Mouse (Mus musculus) MEL (cell line): ENCODE results near the gene Top2a. TPM values are rescaled to one million over a fixed set of nuclear protein-coding genes. Genes with fewer than 3 reads are reported as not detected.

Source experiments
- DNase-seq: peaks from one replicate; pipeline ENCODE4 v3.0.0; 2011; ENCODE audit warnings: low read depth, low spot score
- H3K27ac ChIP-seq: 2 replicates; pipeline ENCODE4 v1.5.1; 2012; ENCODE audit warnings: low read depth, mild to moderate bottlenecking, control low read depth, low read length, moderate library complexity; ENCODE audit not compliant: control insufficient read depth
- H3K27me3 ChIP-seq, 2 experiments: fragments of 150-350 bp in 1 of 2; sonication (generic) in 1 of 2; 2 replicates each; pipeline ENCODE4 v1.6.1; 2012; ENCODE audit warnings: low read length in 2 of 2, mild to moderate bottlenecking in 2 of 2, improper control_type of control experiment in 1 of 2, moderate library complexity in 1 of 2; ENCODE audit not compliant: insufficient read depth in 2 of 2, control insufficient read depth in 1 of 2
- H3K36me3 ChIP-seq, 2 experiments: 2 replicates each; pipeline ENCODE4 v1.6.1; 2012 to 2014; ENCODE audit warnings: low read length in 2 of 2, improper control_type of control experiment in 1 of 2, inconsistent platforms in 1 of 2, mild to moderate bottlenecking in 1 of 2; ENCODE audit not compliant: insufficient read depth in 2 of 2, control insufficient read depth in 1 of 2
- H3K4me1 ChIP-seq, 2 experiments: fragments of 150-350 bp in 1 of 2; sonication (generic) in 1 of 2; 2 replicates each; pipeline ENCODE4 v1.6.1; 2012; ENCODE audit warnings: low read length in 2 of 2, improper control_type of control experiment in 1 of 2, mild to moderate bottlenecking in 1 of 2; ENCODE audit not compliant: insufficient read depth in 2 of 2, control insufficient read depth in 1 of 2
- H3K4me3 ChIP-seq, 2 experiments: fragments of 150-350 bp in 1 of 2; sonication (generic) in 1 of 2; 2 replicates each; pipeline ENCODE4 v1.5.1; 2012; ENCODE audit warnings: low read depth in 2 of 2, low read length in 2 of 2, mild to moderate bottlenecking in 2 of 2, moderate library complexity in 2 of 2, control low read depth in 1 of 2, improper control_type of control experiment in 1 of 2; ENCODE audit not compliant: control insufficient read depth in 1 of 2, insufficient read depth in 1 of 2
- H3K79me2 ChIP-seq: 2 replicates; pipeline ENCODE4 v1.6.1; 2012; ENCODE audit warnings: mild to moderate bottlenecking, low read length, moderate library complexity; ENCODE audit not compliant: control insufficient read depth, poor library complexity, insufficient read depth
- H3K9ac ChIP-seq: 2 replicates; pipeline ENCODE4 v1.6.1; 2012; ENCODE audit warnings: low read depth, mild to moderate bottlenecking, control low read depth, low read length, moderate library complexity; ENCODE audit not compliant: control insufficient read depth, poor library complexity, severe bottlenecking
- H3K9me3 ChIP-seq: fragments of 150-350 bp; sonication (generic); replicated peaks from 2 replicates; pipeline ENCODE4 v1.6.1; 2012; ENCODE audit warnings: mild to moderate bottlenecking, low read length, improper control_type of control experiment, moderate library complexity; ENCODE audit not compliant: insufficient read depth
- BHLHE40 ChIP-seq: IDR thresholded peaks from 2 replicates; pipeline ENCODE4 v1.6.1; 2012; ENCODE audit warnings: low read depth, mild to moderate bottlenecking, inconsistent platforms, low read length, improper control_type of control experiment, borderline replicate concordance
- CHD1 ChIP-seq: IDR thresholded peaks from 2 replicates; pipeline ENCODE4 v1.6.1; 2012; ENCODE audit warnings: low read depth, mild to moderate bottlenecking, inconsistent platforms, low read length, improper control_type of control experiment
- CTCF ChIP-seq, 3 experiments: IDR thresholded peaks in 2 of 3; conservative IDR thresholded peaks in 1 of 3; 2 replicates each; pipeline ENCODE4 v1.5.1; 2011 to 2012; ENCODE audit warnings: low read length in 3 of 3, low read depth in 2 of 3, mild to moderate bottlenecking in 2 of 3, improper control_type of control experiment in 1 of 3, inconsistent platforms in 1 of 3, mixed read lengths in 1 of 3, moderate library complexity in 1 of 3; ENCODE audit not compliant: control insufficient read depth in 1 of 3, insufficient read depth in 1 of 3, poor library complexity in 1 of 3, severe bottlenecking in 1 of 3
- ELF1 ChIP-seq: IDR thresholded peaks from 2 replicates; pipeline ENCODE4 v1.6.1; 2014; ENCODE audit warnings: low read depth, mild to moderate bottlenecking, inconsistent platforms, low read length, improper control_type of control experiment, moderate library complexity
- EP300 ChIP-seq, 2 experiments: IDR thresholded peaks; 2 replicates each; pipeline ENCODE4 v1.6.1; 2011; ENCODE audit warnings: improper control_type of control experiment in 2 of 2, low read length in 2 of 2, low read depth in 1 of 2, mild to moderate bottlenecking in 1 of 2
- ETS1 ChIP-seq: IDR thresholded peaks from 2 replicates; pipeline ENCODE4 v1.6.1; 2012; ENCODE audit warnings: low read depth, mild to moderate bottlenecking, inconsistent platforms, low read length, improper control_type of control experiment, moderate library complexity
- GATA1 ChIP-seq: IDR thresholded peaks from 2 replicates; pipeline ENCODE4 v1.6.1; 2011; ENCODE audit warnings: low read depth, low read length, improper control_type of control experiment
- JUND ChIP-seq: IDR thresholded peaks from 2 replicates; pipeline ENCODE4 v1.6.1; 2011; ENCODE audit warnings: low read depth, mild to moderate bottlenecking, improper control_type of control experiment, low read length
- MAFK ChIP-seq: IDR thresholded peaks from 2 replicates; pipeline ENCODE4 v1.6.1; 2011; ENCODE audit warnings: low read depth, mild to moderate bottlenecking, low read length, improper control_type of control experiment, borderline replicate concordance
- MAZ ChIP-seq: IDR thresholded peaks from 2 replicates; pipeline ENCODE4 v1.6.1; 2012; ENCODE audit warnings: low read depth, mild to moderate bottlenecking, inconsistent platforms, low read length, improper control_type of control experiment
- MYC ChIP-seq: IDR thresholded peaks from 2 replicates; pipeline ENCODE4 v1.6.1; 2011; ENCODE audit warnings: low read depth, mild to moderate bottlenecking, low read length, improper control_type of control experiment, moderate library complexity
- POLR2A ChIP-seq, 2 experiments: IDR thresholded peaks; 2 replicates each; pipeline ENCODE4 v1.6.1; 2011 to 2012; ENCODE audit warnings: low read length in 2 of 2, mild to moderate bottlenecking in 2 of 2, control low read depth in 1 of 2, improper control_type of control experiment in 1 of 2, low read depth in 1 of 2, moderate library complexity in 1 of 2; ENCODE audit not compliant: control insufficient read depth in 1 of 2, insufficient read depth in 1 of 2, poor library complexity in 1 of 2
- RAD21 ChIP-seq: IDR thresholded peaks from 2 replicates; pipeline ENCODE4 v1.6.1; 2011; ENCODE audit warnings: mild to moderate bottlenecking, low read depth, low read length, improper control_type of control experiment
- RCOR1 ChIP-seq: IDR thresholded peaks from 2 replicates; pipeline ENCODE4 v1.6.1; 2012; ENCODE audit warnings: low read depth, mild to moderate bottlenecking, inconsistent platforms, low read length, improper control_type of control experiment
- SMC3 ChIP-seq: IDR thresholded peaks from 2 replicates; pipeline ENCODE4 v1.6.1; 2011; ENCODE audit warnings: low read depth, low read length, improper control_type of control experiment
- TAL1 ChIP-seq: IDR thresholded peaks from 2 replicates; pipeline ENCODE4 v1.6.1; 2012; ENCODE audit warnings: mild to moderate bottlenecking, inconsistent platforms, low read length, moderate library complexity, mixed read lengths
- TBP ChIP-seq: IDR thresholded peaks from 2 replicates; pipeline ENCODE4 v1.8.0; 2011; ENCODE audit warnings: low read depth, low read length, improper control_type of control experiment
- ZC3H11A ChIP-seq: IDR thresholded peaks from 2 replicates; pipeline ENCODE4 v1.6.1; 2012; ENCODE audit warnings: low read depth, mild to moderate bottlenecking, inconsistent platforms, low read length, improper control_type of control experiment
- polyA plus RNA-seq, 2 experiments: library from polyadenylated mRNA; stranded (reverse) in 1 of 2; unstranded in 1 of 2; fragments of >175 nt in 1 of 2; fragments of >200 nt in 1 of 2; gene quantifications; 2 replicates each; pipeline versions ENCODE4 v1.2.1 to v1.2.4; 2012; ENCODE audit warnings: low replicate concordance in 2 of 2, low read depth in 1 of 2; ENCODE audit not compliant: insufficient read length in 2 of 2, insufficient read depth in 1 of 2, missing spikeins in 1 of 2
- total RNA-seq: library from RNA; depleted of rRNA; stranded (reverse); fragments of 300-350 nt; gene quantifications from 2 replicates; pipeline ENCODE4 v1.2.3, GENCODE M21; 2012

Gene Top2a
- total and polyA plus RNA-seq, 3 experiments = 395 to 643 (median 443) TPM

DNA sequence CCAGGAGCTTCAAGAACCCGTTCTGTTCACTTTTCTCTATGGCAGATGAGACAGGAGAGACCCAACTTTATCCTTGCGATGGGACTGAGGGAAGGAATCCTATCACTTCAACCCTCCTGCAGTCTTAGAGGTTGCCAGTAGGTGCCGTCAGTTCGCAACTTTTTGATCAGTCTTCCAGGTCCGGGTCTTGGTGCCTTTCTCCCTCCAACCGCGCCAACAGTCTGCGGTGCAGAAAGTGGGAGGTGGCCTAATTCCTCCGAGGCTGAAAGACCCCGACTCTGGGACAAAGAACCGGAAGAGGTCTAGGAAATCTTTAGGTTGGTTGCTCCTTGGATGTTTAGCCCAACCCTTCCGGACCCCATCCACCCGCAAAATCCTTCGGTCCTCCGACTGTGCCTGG, 15.8 kb upstream of the Top2a start (continued):
- TF ChIP-seq MYC (no peak), MAZ (no peak), ETS1 (no peak), EP300 (IDR thresholded peaks at IDR 0.05; ENCODE audit: low read depth in 1 of 2, low read length in 2 of 2) (0 out of 4 replicates have a peak, but pooled peaks of 1 of the 2 experiments have one; percentile 1), RCOR1 (no peak), JUND (no peak)

DNA sequence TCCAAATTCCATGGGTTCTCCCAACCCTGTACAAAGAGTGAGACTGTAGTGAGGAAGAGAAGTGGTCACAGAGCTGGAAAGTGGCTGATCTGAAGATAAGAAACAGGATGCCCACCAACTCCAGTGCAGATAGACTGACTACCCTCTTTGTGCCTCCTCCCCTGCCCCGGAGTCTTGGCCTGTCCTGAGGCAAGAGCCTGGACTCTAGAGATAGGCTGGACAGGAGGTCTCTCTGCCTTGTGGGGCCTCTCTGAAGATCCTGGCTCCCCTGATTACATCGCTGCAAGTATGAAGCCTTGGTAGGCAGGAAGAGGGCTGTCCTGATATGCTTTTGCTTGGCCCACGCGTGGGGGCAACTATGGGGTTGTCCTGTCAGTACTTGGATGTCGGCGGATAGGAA, 12.3 kb upstream of the Top2a start:
- H3K36me3 ChIP-seq = peaks cover 0 to 6% of the 10 kb centered on the region in 2 experiments; a peak in 2 of 4 replicates
- no peak overlapping the region for H3K4me3 ChIP-seq
- H3K27me3 ChIP-seq = peaks cover 0 to 3% of the 10 kb centered on the region in 2 experiments; a peak in 1 of 4 replicates
- H3K4me1 ChIP-seq = peaks cover 4 to 10% of the 10 kb centered on the region in 2 experiments; a peak in 3 of 4 replicates
- TF ChIP-seq TAL1 = no peak
- TF ChIP-seq CHD1 = no peak
- TF ChIP-seq MAFK = no peak
- peak; percentile 39 for TF ChIP-seq GATA1
- TF ChIP-seq EP300 (IDR thresholded peaks at IDR 0.05; ENCODE audit: low read depth in 1 of 2, low read length in 2 of 2) = peak; percentile 20 to 26; a peak in 1 of 4 replicates
- no peak for TF ChIP-seq TBP
- no peak for TF ChIP-seq ELF1
- no peak for TF ChIP-seq BHLHE40
- no peak overlapping the region for H3K9ac ChIP-seq
- no peak for DNase-seq
- no peak overlapping the region for H3K27ac ChIP-seq
- peaks cover 3% of the 10 kb centered on the region; the same call in 1 of the 2 replicates for H3K79me2 ChIP-seq
- no peaks in the 10 kb centered on the region for H3K9me3 ChIP-seq

DNA sequence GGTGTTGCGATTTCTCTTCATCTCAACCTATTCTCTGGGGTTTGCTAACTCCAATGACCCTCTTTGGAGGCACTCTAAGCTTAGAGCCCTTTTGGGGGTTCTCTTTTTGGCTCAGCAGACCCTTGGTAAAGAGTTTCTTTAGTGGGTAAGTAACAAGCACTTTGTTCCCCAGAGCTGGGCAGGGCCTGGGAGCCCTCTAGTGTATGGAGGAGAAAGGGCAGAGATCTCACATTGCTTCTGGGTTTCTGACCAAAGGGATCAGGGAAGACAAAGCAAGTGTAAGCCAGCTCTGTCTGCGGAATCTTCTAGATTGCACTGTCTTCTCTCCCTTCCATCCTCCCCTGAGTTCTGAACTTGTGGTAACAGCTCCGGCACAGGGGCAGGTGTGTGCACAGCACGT, 11.4 kb upstream of the Top2a start:
- Histone ChIP-seq H3K9ac (no peak overlapping the region), H3K9me3 (no peaks in the 10 kb centered on the region), H3K36me3 (peaks cover 0 to 6% of the 10 kb centered on the region in 2 experiments; a peak in 2 of 4 replicates), H3K4me3 (no peak overlapping the region), H3K4me1 (peaks cover 4 to 10% of the 10 kb centered on the region in 2 experiments; a peak in 3 of 4 replicates), H3K27me3 (peaks cover 0 to 3% of the 10 kb centered on the region in 2 experiments; a peak in 1 of 4 replicates), H3K79me2 (no peaks in the 10 kb centered on the region; the same call in 1 of the 2 replicates), H3K27ac (no peak overlapping the region)
- DNase-seq = peak; percentile 54
- TF ChIP-seq POLR2A (IDR thresholded peaks at IDR 0.05; ENCODE audit: control insufficient read depth in 1 of 2, insufficient read depth in 1 of 2, low read depth in 1 of 2, low read length in 2 of 2, poor library complexity in 1 of 2) (no peak), ZC3H11A (peak; percentile 20; the same call in 1 of the 2 replicates), TBP (no peak), MAZ (no peak), CTCF (IDR thresholded peaks at IDR 0.05 in 2 of 3, conservative IDR thresholded peaks at IDR 0.05 in 1 of 3; ENCODE audit: control insufficient read depth in 1 of 3, insufficient read depth in 1 of 3, low read depth in 2 of 3, low read length in 3 of 3, poor library complexity in 1 of 3, severe bottlenecking in 1 of 3) (peak; percentile 45 to 65 (median 59); a peak in 5 of 6 replicates), RAD21 (peak; percentile 48), SMC3 (peak; percentile 60)
